Mouse (Mus musculus) E14TG2a.4 (cell line): ENCODE data around the gene Taf6l.

Source experiments
- CTCF ChIP-seq: conservative IDR thresholded peaks from 2 replicates; pipeline ENCODE4 v1.5.1; 2014; ENCODE audit warnings: low read length
- POU5F1 ChIP-seq: IDR thresholded peaks from 2 replicates; pipeline ENCODE4 v1.6.1; 2014; ENCODE audit warnings: low read length, borderline replicate concordance

DNA sequence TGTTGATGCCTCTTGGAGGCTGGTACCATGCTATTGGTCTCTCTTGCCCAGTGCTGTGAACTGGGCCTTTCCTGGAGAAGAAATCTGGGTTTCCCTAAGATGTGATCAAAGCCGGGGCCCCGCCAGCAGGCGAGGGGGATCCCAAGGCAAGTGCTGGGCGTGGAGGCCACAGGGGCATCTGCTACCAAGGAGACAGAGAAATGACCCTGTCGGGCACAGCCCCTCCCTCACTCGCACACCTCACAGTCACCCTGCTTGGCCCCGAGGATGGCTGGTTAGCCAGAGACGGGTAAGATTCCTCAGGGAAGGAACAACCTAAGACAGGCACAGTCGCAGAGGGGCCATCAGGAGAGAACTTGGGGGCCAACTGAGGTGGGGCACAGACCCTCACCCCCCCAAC, 20.7 kb downstream of the Taf6l start:
- TF ChIP-seq CTCF (no peak), POU5F1 (no peak)
